Mouse (Mus musculus): ENCODE measurements around the gene Kpnb1. TPM values are rescaled to one million over a fixed set of nuclear protein-coding genes. Genes with fewer than 3 reads are reported as not detected.

The Kpnb1 gene
- polyA plus RNA-seq, 1 experiment from 2014 or later, result 39.6 TPM

GRCm38 (mm10) chr11:97126645-97127468, 60.8 kb downstream of the Kpnb1 start:
- peak overlapping the region; percentile 82 for H3K4me2 ChIP-seq (ENCODE audit: low read depth, low read length)
- ATAC-seq (ENCODE audit: low read depth), result peak; percentile 73
- no peaks in the 10 kb centered on the region for H3K36me3 ChIP-seq (ENCODE audit: control insufficient read depth, insufficient read depth, low read length)
- no peak overlapping the region for H3K27ac ChIP-seq (ENCODE audit: low read length)
- H3K9me3 ChIP-seq (ENCODE audit: control insufficient read depth, low read length), result no peaks in the 10 kb centered on the region
- H3K27me3 ChIP-seq (ENCODE audit: control insufficient read depth, insufficient read depth, low read depth, low read length), result no peaks in the 10 kb centered on the region
- WGBS, result 3% methylated on average over 32 of the region's 32 CpGs
- peak overlapping the region; percentile 37 for H3K9ac ChIP-seq (ENCODE audit: low read length)
- H3K4me1 ChIP-seq (replicated peaks; ENCODE audit: control insufficient read depth, insufficient read depth, low read length), result peaks cover 9% of the 10 kb centered on the region; the same call in 1 of the 2 replicates
- H3K4me3 ChIP-seq (ENCODE audit: low read length), result peak overlapping the region; percentile 53

- Histone ChIP-seq H3K9me3 (ENCODE audit: control insufficient read depth, low read length) (no peaks in the 10 kb centered on the region), H3K27ac (ENCODE audit: low read length) (no peak overlapping the region), H3K36me3 (ENCODE audit: control insufficient read depth, insufficient read depth, low read length) (no peaks in the 10 kb centered on the region), H3K9ac (ENCODE audit: low read length) (no peak overlapping the region), H3K27me3 (ENCODE audit: control insufficient read depth, insufficient read depth, low read depth, low read length) (no peaks in the 10 kb centered on the region; the same call in 1 of the 2 replicates), H3K4me3 (ENCODE audit: low read length) (no peak overlapping the region), H3K4me2 (ENCODE audit: low read depth, low read length) (no peak overlapping the region), H3K4me1 (replicated peaks; ENCODE audit: control insufficient read depth, insufficient read depth, low read length) (peaks cover 9% of the 10 kb centered on the region; the same call in 1 of the 2 replicates)
- 51% methylated on average over 10 of the region's 10 CpGs for WGBS
- ATAC-seq (ENCODE audit: low read depth), result no peak
These were observed 63.2 kb downstream of the Kpnb1 start for GRCm38 (mm10) chr11:97124266-97125036.

- Histone ChIP-seq H3K4me2 (ENCODE audit: low read depth, low read length) (no peak overlapping the region), H3K36me3 (ENCODE audit: control insufficient read depth, insufficient read depth, low read length) (no peaks in the 10 kb centered on the region), H3K27ac (ENCODE audit: low read length) (no peak overlapping the region), H3K4me3 (ENCODE audit: low read length) (no peak overlapping the region), H3K27me3 (ENCODE audit: control insufficient read depth, insufficient read depth, low read depth, low read length) (peaks cover 6% of the 10 kb centered on the region), H3K4me1 (replicated peaks; ENCODE audit: control insufficient read depth, insufficient read depth, low read length) (peaks cover 9% of the 10 kb centered on the region; the same call in 1 of the 2 replicates), H3K9ac (ENCODE audit: low read length) (no peak overlapping the region), H3K9me3 (ENCODE audit: control insufficient read depth, low read length) (no peaks in the 10 kb centered on the region)
- WGBS, result 16% methylated on average over 11 of the region's 11 CpGs
- no peak for ATAC-seq (ENCODE audit: low read depth)
These were observed 64.3 kb downstream of the Kpnb1 start for GRCm38 (mm10) chr11:97123282-97123890.

GRCm38 (mm10) chr11:97120641-97121040, 67.0 kb downstream of the Kpnb1 start:
- no peak overlapping the region for H3K4me2 ChIP-seq (ENCODE audit: low read depth, low read length)
- H3K9me3 ChIP-seq (ENCODE audit: control insufficient read depth, low read length), result no peaks in the 10 kb centered on the region
- H3K27ac ChIP-seq (ENCODE audit: low read length), result no peak overlapping the region
- H3K9ac ChIP-seq (ENCODE audit: low read length), result no peak overlapping the region
- H3K4me1 ChIP-seq (replicated peaks; ENCODE audit: control insufficient read depth, insufficient read depth, low read length), result peaks cover 5% of the 10 kb centered on the region; the same call in 1 of the 2 replicates
- peaks cover 25% of the 10 kb centered on the region for H3K27me3 ChIP-seq (ENCODE audit: control insufficient read depth, insufficient read depth, low read depth, low read length)
- 49% methylated on average over 3 of the region's 3 CpGs for WGBS
- no peak for ATAC-seq (ENCODE audit: low read depth)
- no peaks in the 10 kb centered on the region for H3K36me3 ChIP-seq (ENCODE audit: control insufficient read depth, insufficient read depth, low read length)
- no peak overlapping the region for H3K4me3 ChIP-seq (ENCODE audit: low read length)

GRCm38 (mm10) chr11:97120221-97120620, 67.5 kb downstream of the Kpnb1 start:
- ATAC-seq (ENCODE audit: low read depth), result no peak
- Histone ChIP-seq H3K9ac (ENCODE audit: low read length) (no peak overlapping the region), H3K4me3 (ENCODE audit: low read length) (no peak overlapping the region), H3K4me2 (ENCODE audit: low read depth, low read length) (no peak overlapping the region), H3K27ac (ENCODE audit: low read length) (no peak overlapping the region), H3K4me1 (replicated peaks; ENCODE audit: control insufficient read depth, insufficient read depth, low read length) (peaks cover 8% of the 10 kb centered on the region; the same call in 1 of the 2 replicates), H3K27me3 (ENCODE audit: control insufficient read depth, insufficient read depth, low read depth, low read length) (peaks cover 29% of the 10 kb centered on the region), H3K36me3 (ENCODE audit: control insufficient read depth, insufficient read depth, low read length) (no peaks in the 10 kb centered on the region), H3K9me3 (ENCODE audit: control insufficient read depth, low read length) (no peaks in the 10 kb centered on the region)
- WGBS, result 35% methylated on average over 10 of the region's 10 CpGs

- Histone ChIP-seq H3K9me3 (ENCODE audit: control insufficient read depth, low read length) (no peaks in the 10 kb centered on the region), H3K36me3 (ENCODE audit: control insufficient read depth, insufficient read depth, low read length) (no peaks in the 10 kb centered on the region), H3K4me1 (replicated peaks; ENCODE audit: control insufficient read depth, insufficient read depth, low read length) (peaks cover 10% of the 10 kb centered on the region), H3K9ac (ENCODE audit: low read length) (no peak overlapping the region), H3K27me3 (ENCODE audit: control insufficient read depth, insufficient read depth, low read depth, low read length) (peaks cover 56% of the 10 kb centered on the region), H3K4me3 (ENCODE audit: low read length) (no peak overlapping the region), H3K4me2 (ENCODE audit: low read depth, low read length) (no peak overlapping the region; the same call in 1 of the 2 replicates), H3K27ac (ENCODE audit: low read length) (no peak overlapping the region)
- WGBS, result 6% methylated on average over 11 of the region's 11 CpGs
- ATAC-seq (ENCODE audit: low read depth), result no peak
These were observed 71.9 kb downstream of the Kpnb1 start for GRCm38 (mm10) chr11:97115797-97116196.

- Histone ChIP-seq H3K36me3 (ENCODE audit: control insufficient read depth, insufficient read depth, low read length) (no peaks in the 10 kb centered on the region), H3K27ac (ENCODE audit: low read length) (no peak within 1 kb of the TSS), H3K4me2 (ENCODE audit: low read depth, low read length) (peak within 1 kb of the TSS; percentile 65), H3K27me3 (ENCODE audit: control insufficient read depth, insufficient read depth, low read depth, low read length) (peaks cover 56% of the 10 kb centered on the region), H3K4me1 (replicated peaks; ENCODE audit: control insufficient read depth, insufficient read depth, low read length) (peaks cover 10% of the 10 kb centered on the region), H3K4me3 (ENCODE audit: low read length) (peak within 1 kb of the TSS; percentile 50), H3K9ac (ENCODE audit: low read length) (peak within 1 kb of the TSS; percentile 37; the same call in 1 of the 2 replicates), H3K9me3 (ENCODE audit: control insufficient read depth, low read length) (no peaks in the 10 kb centered on the region)
- 0% methylated on average over 86 of the region's 87 CpGs for WGBS
- 0 out of 2 replicates have a peak, but pooled peaks have one; percentile 26 for ATAC-seq (ENCODE audit: low read depth)
These were observed 72.7 kb downstream of the Kpnb1 start, which contains the start of gene Tbx21 for GRCm38 (mm10) chr11:97114671-97115601. Gene Tbx21 (minus strand): TSS chr11:97115331.

- Histone ChIP-seq H3K9ac (ENCODE audit: low read length) (no peak overlapping the region), H3K4me2 (ENCODE audit: low read depth, low read length) (no peak overlapping the region), H3K27me3 (ENCODE audit: control insufficient read depth, insufficient read depth, low read depth, low read length) (peaks cover 42% of the 10 kb centered on the region), H3K9me3 (ENCODE audit: control insufficient read depth, low read length) (no peaks in the 10 kb centered on the region), H3K27ac (ENCODE audit: low read length) (no peak overlapping the region), H3K4me1 (replicated peaks; ENCODE audit: control insufficient read depth, insufficient read depth, low read length) (peaks cover 10% of the 10 kb centered on the region), H3K36me3 (ENCODE audit: control insufficient read depth, insufficient read depth, low read length) (no peaks in the 10 kb centered on the region), H3K4me3 (ENCODE audit: low read length) (no peak overlapping the region)
- no peak for ATAC-seq (ENCODE audit: low read depth)
- 81% methylated on average over 9 of the region's 9 CpGs for WGBS
These were observed 75.1 kb downstream of the Kpnb1 start for GRCm38 (mm10) chr11:97112519-97113125.
